Mouse (Mus musculus) A20 (cell line): ENCODE measurements around the gene Sell.

Experiments used
- DNase-seq: peaks from one replicate; pipeline ENCODE4 v3.0.0-alpha.2; 2011; ENCODE audit warnings: low read depth, low spot score

Sell gene

DNA sequence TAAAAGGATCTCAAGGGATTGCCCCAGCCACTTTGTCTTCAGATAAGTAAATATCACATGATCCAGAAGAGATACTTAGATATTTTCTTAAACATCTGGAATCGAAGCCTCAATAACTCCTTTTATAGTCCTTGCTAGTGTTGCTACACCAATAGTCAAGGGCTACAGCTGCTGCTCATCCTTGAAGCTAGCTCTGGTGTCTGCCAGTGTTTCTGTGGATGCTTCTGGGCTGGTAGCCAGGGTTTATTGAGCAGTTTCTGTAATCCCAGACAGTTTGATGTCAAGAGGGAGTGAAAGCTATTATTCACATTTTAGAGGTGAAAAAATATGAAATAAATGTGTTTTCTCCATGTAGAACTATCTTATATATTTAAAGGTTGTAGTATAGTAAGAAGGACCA lies 70.8 kb downstream of the Sell start:
- DNase-seq = no peak
